Mouse (Mus musculus) 3T3-L1 (cell line): ENCODE data around the gene Rora.

Source experiments
- DNase-seq: peaks from one replicate; pipeline ENCODE4 v3.0.0-alpha.2; 2015; ENCODE audit warnings: low read depth, low spot score

The Rora gene

GRCm38 (mm10) chr9:68688151-68688550 lies 34.6 kb downstream of the Rora start:
- DNase-seq = no peak

GRCm38 (mm10) chr9:68689351-68689750 lies 35.8 kb downstream of the Rora start:
- DNase-seq = peak; percentile 66

- DNase-seq = no peak
Measured at GRCm38 (mm10) chr9:68694889-68695495, 41.4 kb downstream of the Rora start.

- DNase-seq = no peak
Measured at GRCm38 (mm10) chr9:68695496-68695969, 41.9 kb downstream of the Rora start.

GRCm38 (mm10) chr9:68696425-68696956 lies 42.9 kb downstream of the Rora start:
- DNase-seq = no peak

GRCm38 (mm10) chr9:68699341-68699740 lies 45.8 kb downstream of the Rora start:
- DNase-seq = no peak

GRCm38 (mm10) chr9:68699856-68700255 lies 46.3 kb downstream of the Rora start:
- DNase-seq = no peak

GRCm38 (mm10) chr9:68707636-68708035 lies 54.0 kb downstream of the Rora start:
- DNase-seq = no peak

GRCm38 (mm10) chr9:68709232-68709631 lies 55.6 kb downstream of the Rora start:
- no peak for DNase-seq

GRCm38 (mm10) chr9:68710893-68711654 lies 57.5 kb downstream of the Rora start:
- DNase-seq = no peak

GRCm38 (mm10) chr9:68716961-68717360 lies 63.4 kb downstream of the Rora start:
- DNase-seq = peak; percentile 65

- no peak for DNase-seq
Measured at GRCm38 (mm10) chr9:68718427-68718826, 64.8 kb downstream of the Rora start.

GRCm38 (mm10) chr9:68719286-68719685 lies 65.7 kb downstream of the Rora start:
- no peak for DNase-seq

- DNase-seq = no peak
Measured at GRCm38 (mm10) chr9:68724636-68725285, 71.2 kb downstream of the Rora start.

GRCm38 (mm10) chr9:68727166-68727855 lies 73.7 kb downstream of the Rora start:
- no peak for DNase-seq

GRCm38 (mm10) chr9:68731438-68731837 lies 77.9 kb downstream of the Rora start:
- DNase-seq = peak; percentile 1

- DNase-seq = no peak
Measured at GRCm38 (mm10) chr9:68732929-68733328, 79.3 kb downstream of the Rora start.

GRCm38 (mm10) chr9:68735886-68736285 lies 82.3 kb downstream of the Rora start:
- no peak for DNase-seq

GRCm38 (mm10) chr9:68737197-68737736 lies 83.7 kb downstream of the Rora start:
- DNase-seq = no peak

- DNase-seq = no peak
Measured at GRCm38 (mm10) chr9:68745931-68746646, 92.5 kb downstream of the Rora start.

GRCm38 (mm10) chr9:68756976-68757375 lies 103.4 kb downstream of the Rora start:
- DNase-seq = no peak
